Mouse (Mus musculus) urinary bladder, adult 18-20 months (tissue): ENCODE results near the gene Fbxl17.

Experiments used
- DNase-seq, 2 experiments: peaks; one replicate each; pipeline ENCODE4 v3.0.0; 2022; ENCODE audit warnings: low spot score in 2 of 2, mixed read lengths in 2 of 2

Fbxl17 gene

DNA sequence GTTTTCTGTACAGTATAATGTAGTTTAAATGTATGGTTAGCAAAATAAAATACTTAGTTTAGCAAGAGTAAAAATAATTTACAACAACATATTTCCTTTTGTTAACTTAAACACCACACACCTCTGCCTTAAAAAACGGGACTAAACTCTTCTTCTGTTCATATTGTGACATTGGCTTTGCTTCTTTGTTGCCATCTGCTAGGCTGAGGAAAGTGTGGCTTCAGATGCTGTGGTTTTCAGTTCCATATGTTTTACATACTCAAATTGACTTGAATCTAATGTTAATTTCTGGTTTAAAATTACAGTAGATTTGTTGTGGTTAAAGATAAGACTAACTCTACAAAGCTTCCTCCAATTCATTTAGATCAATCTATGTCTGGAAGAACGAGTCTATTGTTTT is 218.8 kb downstream of the Fbxl17 start:
- no peak for DNase-seq

DNA sequence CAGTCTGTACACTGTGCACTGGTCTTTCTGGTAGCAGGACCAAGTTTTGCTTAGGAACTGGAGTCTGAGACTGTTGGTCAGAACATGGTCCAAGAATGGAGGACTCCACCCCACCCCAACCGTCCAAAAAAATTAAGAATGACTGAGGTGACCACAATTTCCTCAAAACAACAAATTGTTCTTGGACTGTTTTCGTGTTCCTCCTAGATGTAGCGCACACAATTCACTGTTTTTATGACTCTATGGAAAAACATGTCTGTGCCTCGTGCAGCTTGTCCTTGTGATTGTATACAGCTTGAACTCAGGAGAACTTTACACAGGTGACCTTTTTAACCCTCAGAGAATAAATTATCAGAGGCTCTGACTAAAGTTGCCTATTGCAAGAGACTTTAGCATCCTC is 220.7 kb downstream of the Fbxl17 start:
- no peak for DNase-seq

DNA sequence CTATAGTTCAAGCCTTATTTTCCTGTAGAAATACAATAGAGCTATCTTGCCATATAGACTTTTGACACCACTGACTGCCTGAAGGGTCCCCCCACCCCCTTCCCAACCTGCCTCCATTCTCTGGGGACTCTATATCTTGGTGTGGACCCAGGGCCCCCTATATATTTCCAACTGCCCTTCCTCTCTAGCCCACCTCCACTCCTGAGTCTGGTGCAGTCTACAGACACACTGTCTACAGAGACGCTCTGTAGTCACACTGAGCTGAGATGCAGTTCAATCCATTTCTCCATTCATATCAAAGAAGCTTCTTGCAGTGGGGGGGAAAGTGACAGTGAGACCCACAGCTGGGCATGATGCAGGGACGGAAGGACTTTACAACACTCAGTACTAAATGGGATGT is 226.5 kb downstream of the Fbxl17 start:
- DNase-seq: no peak

DNA sequence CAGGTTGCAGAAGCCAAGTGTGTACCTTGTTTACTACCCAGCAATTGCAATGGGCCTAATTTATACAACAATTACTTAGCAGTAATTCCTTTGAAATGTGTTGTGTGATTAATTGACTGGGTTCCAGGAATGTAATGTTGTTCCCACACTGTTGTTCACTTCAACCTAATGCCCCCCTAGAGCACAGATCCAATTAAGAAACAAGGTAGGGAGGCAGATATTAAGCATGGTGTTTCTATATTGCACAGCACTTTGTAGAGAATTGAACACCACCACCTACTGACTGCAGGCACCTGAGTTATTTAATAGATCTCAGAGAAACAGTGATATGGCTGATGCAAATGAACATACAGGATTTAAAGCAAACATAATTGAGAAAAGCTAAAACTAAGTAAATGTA is 226.9 kb downstream of the Fbxl17 start:
- DNase-seq: no peak

DNA sequence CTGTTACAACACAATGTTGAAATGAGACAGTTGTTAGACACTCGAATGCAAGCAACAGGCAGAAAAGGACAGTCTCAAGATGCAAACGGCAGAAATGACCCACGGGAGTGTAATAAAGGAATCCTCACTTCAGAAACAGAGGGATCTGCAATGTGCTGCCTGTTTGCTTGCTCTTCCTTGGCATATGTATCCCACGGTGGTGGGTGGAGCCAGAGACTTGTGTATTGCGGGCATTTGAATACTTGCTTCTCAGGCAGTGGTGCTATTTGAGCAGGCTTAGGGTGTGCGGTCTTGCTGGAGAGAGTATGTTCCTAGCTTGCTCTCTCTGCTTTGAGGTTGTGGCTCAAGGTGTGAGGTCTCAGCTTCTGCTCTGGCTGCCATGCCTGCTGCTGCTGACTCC is 228.8 kb downstream of the Fbxl17 start:
- DNase-seq: no peak

DNA sequence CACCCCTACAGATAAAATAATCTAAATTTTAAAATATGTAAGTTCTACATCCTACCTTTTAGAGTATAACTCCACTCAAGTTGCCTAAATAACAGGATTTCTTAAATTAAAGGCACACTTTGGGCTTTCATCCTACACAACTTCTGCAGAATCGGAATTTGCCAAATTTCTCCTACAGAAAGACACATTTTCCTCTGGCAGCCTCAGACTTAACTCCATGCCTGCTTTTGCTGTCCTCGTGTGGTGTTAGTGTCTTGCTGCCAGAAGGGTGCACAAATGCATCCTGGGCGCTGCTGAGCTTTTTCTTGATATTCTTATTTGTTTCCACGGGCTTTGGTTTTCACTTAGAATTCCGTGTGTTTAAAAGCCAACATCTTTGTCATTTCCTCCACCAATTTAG is 229.3 kb downstream of the Fbxl17 start:
- DNase-seq: no peak

DNA sequence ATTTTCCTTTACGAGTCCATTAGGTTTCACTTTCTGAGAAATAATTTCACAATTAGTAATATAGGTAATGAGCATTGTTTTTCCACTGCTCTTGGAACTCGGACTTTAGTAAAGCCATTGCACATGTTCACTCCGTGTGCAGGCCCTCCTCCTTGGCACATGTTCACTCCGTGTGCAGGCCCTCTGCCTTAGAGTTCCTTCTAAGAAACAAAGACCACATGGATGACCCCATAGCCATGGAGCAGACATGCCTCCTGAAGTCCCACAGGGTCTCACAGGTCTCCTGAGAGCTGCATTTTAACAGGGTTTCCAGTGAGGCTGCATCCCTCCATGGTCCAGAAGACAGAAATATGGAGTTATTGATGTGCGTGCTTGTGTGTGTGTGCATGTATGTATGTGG is 237.1 kb downstream of the Fbxl17 start:
- no peak for DNase-seq

DNA sequence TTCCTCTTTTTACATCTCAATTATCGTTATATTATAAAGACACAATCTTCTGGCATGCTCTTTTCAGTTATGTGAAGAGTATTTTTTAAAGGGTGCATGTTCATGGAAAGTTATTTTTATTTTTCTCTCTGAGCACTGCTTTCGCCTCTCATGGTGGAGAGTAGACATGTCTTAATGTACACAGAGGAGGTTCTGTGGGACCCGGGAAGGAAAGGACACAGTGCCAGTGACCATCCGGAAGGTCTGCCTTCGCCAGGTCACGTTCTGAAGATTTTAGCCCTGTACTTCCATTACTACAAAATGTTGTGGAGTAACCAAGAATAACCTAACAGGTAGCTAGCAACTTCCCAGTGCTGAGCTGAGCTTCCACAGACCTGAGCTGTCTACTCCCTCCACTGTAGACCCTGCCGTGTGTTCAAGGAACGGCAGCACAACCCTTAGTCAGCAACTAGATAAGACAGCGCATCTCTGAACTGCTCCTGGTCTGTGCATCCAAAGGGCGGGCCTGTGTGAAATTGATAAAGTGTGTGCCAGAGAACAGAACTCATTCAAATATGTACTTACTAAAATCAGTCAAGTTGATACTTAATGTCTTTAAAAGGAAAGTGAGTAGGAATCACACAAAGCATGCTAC is 238.2 kb downstream of the Fbxl17 start:
- no peak for DNase-seq

DNA sequence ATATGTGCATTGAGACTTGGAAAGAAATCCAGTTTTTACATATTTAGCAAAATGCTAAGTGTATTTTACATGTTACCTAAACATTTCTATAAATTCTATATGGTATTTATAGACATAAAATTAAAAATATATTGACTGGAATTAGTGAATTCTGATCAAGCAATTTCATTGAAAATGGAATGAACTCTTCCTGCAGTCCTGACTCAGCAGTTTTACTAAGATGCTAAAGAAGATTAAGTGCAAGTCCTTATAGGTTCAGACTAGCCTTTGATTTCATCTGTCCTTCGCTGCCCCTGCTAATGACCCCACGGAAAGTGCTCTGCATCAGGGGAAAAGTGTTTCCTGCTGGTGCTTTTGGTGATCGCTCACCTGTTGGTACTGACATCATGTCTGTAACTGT is 240.7 kb downstream of the Fbxl17 start:
- no peak for DNase-seq

DNA sequence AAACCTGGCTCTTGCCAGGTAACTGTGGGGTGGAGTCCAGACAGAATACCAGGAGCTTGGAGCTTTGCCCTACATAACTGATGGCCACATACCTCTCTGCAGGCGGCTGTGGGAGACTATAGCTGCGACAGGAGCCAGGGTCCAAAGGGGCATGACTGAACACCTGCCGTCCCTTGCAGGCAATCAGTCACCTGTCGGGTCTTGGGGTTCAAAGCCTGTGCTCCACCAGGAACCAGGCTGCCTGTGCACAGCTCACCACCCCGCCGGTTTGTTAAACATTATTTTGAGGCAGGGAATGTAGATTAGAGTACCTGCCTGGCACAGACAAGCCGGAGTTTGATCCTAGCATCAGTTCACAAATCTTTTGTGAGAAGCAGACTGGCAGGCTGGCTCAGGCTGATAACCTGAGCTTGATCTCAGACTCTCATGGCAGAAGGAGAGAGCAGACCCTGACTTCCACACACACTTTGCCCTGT is 253.6 kb downstream of the Fbxl17 start:
- no peak for DNase-seq

DNA sequence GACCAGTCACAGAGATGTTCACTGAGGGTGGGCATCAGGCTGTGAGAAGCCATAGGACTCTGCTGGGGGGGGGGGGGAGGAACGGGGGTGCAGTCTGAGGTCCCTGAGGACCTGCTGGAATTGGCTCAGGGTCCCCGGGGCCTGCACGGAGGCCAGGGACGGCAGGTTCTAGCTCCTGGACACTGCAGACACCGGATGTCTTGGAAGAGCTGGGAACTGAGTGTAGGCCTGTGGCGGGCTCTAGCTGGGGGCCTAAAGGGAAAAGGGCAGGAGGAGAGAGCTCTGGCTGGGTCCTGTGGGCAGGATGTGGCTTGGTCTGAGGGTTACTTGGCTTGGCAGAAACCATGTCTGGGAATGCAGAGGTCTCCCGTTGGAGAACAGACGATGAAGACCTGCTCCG is 254.3 kb downstream of the Fbxl17 start:
- DNase-seq: no peak

DNA sequence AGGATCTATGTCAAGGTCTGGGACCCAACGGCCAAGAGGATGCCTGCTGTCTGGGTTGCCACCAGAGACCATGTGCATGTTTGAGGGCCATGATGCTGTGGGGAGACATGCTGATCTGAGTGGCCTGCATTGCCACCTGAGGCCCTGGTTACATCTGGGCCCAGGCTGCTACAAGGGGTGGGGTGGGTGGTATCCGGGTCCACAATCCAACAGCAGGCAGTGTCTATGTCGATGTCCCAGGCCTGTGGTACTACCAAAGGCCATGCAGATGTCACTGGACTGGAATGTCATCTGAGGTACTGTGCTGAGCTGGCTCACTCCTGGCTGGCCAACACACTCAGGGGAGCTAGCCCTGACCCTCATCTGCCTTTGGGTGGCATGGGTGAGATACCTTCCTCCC is 257.1 kb downstream of the Fbxl17 start:
- no peak for DNase-seq

DNA sequence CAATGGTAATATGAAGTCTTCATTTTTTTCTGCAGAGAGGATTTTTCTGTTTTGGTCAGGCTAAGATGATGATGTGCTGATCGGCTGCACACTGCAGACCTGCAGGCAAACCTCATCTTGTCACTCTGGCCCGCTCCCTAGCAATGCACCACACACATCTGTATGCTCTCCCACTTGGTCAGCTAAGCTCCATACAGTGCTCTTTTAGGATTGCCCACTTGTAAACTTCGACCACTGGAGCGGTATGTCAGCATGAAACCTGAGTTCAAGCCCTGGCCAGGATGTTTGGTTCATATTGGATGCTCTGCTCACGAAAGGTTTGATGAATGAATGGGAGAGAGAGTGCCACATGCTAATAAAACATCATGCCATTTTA is 259.1 kb downstream of the Fbxl17 start:
- DNase-seq: no peak

DNA sequence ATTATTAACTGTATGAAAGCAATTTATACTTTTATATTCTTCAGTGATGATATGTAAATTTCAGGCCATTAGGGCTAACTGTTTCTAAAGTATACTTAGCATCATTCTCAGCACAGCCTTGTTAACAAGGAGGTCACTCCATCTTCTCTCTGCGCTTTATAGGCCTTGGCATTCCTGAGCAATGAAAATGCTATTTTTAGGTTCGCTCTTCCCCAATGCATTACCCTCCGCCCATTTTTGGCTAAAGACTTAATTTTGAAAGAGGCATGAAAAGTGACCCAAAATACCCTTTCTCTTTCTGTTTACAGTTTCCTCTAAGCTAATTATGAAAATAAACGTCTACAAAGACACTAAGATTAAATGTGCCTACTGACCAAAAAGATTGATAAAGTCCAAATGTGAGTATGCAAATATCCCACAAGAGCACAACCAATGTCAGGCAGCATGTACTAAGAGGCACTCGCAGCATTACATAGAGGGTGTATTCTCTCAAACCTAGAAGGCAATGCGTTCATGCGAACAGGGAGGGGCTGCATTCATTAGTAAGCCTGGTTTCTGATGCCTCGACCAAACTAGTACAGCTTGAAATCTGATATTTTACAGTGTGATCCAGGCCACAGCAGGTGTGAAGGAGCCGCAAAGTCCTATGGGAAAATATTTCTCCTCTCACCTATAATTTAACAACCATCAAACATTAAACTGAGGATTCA is 259.6 kb downstream of the Fbxl17 start:
- no peak for DNase-seq

DNA sequence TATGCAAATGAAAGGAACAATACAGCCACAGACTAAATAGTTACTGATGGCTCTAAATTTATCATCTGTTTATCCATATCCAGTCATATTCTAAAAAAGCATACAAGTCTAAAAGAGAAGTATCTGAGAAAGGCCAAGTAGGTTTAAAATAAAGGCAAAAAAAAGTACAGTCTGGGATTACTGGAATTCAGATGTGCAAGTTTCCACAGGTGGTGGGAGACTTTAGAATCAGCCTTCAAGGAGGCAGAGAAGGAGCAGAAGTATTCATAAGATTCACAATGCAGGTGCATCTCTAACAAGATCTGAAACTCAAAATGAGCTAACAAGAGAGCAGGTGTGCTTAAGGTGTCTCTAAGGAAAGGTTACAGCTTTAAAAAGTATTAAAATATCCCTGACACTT is 263.0 kb downstream of the Fbxl17 start:
- DNase-seq: no peak

DNA sequence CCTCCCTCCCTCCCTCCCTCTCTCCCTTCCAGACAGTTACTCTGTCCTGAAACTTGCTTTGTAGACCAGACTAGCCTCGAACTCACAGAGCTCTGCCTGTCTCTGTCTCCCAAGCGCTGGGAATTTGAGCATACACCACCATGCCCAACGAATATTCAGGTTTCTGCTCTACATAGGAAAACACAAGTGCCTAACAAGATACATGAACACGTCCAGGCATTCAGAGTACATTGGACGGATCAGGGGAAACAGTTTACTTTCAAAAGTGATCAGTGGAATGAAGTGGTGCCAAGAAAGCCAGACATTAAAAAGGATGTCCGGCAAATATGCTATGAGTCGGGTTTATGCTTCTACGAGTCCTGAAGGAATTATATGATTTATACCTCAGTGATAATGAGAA is 263.6 kb downstream of the Fbxl17 start:
- no peak for DNase-seq

DNA sequence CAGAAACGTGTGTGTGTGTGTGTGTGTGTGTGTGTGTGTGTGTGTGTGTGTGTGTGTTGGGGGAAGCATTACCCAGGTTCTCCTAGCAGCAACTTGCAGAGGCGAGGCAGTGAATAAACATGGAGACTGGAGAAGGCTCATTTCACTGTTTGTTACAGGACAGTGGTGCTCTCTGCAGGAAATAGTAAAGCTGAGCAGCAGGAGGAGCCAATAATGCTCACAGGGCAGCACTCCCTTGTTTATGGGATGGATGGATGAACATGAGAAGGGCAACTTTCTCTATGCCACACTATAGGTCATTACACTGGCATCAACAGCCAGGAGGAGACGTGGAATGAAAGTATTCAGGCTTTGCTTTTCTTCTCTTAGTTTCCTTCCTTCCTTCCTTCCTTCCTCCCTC is 264.0 kb downstream of the Fbxl17 start:
- no peak for DNase-seq

DNA sequence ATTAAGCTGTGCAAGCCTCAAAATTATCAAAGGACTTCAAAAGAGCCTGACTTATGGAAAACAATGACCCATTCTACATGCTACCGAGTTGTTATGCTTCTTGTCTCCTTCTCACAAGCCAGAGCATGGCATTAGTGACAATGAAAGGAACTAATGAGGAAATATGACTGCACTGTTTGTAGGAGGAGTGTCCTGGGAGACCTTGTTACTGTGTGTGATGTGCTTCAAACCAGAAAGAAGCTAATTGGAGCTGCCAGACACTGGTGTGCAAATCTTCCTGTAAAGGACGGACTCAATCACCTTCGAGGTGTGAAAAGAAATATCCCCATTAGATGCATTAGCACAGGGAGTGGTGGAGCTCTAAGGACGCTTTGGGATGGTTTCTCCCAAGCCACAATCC is 270.7 kb downstream of the Fbxl17 start:
- DNase-seq: no peak

DNA sequence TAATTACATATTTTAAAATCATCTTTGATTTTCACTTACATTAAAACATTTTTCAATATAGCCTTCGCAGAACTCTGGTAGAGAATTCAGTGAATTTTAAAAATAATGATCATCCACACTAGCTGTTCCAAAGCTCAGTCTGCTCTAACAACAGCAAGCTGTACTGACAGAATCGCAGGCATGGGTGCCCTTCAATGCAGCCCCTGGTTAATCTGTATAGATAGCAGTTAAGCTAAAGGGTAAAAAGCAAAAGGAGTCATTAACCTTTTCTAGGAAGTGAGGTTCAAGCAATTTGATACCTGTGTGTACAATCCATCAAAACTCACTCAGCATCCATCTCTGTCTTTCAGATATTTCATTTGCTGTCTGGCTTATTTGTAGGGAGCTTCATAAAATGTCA is 273.4 kb downstream of the Fbxl17 start:
- DNase-seq: no peak

DNA sequence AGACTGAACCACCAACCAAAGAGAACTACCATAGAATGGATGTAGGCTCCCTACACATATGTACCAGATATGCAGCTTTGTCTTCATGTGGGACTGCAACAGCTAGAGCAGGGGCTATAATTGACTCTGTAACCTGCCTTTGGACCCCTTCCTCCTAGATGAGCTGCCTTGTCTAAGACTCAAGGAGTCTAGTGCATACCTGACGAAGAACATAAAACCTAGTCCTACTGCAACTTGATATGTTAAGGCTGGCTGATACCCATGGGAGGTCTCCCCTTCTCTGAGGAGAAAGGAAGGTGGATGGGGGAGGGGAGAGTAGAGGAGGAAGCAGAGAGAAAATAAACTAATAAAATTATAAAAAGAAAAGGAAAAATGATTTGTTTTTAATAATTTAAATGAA is 273.9 kb downstream of the Fbxl17 start:
- no peak for DNase-seq

DNA sequence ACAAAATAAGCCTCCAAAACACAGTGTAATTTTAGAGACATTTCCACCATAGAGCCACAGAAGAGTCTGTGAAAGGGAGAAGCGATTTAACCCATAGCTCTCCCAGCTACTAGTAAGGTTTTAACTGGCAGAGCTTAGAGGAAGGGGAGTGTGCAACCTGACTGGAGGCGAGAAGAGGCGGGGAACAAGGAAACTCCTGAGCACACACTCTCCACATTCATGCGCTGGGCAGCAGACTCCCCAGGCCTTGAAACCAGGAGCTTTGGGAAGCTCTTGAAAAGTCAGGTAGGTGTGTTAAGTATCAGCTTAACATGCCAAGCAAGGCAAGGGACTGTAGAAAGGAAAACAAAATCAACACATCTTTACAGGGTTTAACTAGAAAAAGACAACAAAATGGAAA is 276.1 kb downstream of the Fbxl17 start:
- DNase-seq: no peak

DNA sequence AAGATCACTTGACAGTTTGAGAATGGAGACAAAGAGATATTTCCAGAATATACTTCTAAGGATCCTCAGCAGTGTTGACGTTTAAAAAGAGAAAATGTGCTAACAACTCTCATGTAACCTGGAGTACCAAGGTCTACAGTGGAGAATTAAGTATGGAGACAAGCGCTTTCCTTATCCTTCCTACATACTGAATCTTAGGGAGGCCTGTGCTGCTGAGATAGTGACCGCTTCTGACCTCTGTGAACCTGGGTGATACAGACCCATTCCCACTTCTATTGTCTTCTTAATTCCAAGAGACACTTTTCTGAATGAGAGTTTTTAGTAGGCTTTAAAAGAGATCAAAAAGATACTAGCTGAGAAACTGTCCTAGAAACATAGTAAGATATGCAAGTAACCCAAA is 278.2 kb downstream of the Fbxl17 start:
- no peak for DNase-seq

DNA sequence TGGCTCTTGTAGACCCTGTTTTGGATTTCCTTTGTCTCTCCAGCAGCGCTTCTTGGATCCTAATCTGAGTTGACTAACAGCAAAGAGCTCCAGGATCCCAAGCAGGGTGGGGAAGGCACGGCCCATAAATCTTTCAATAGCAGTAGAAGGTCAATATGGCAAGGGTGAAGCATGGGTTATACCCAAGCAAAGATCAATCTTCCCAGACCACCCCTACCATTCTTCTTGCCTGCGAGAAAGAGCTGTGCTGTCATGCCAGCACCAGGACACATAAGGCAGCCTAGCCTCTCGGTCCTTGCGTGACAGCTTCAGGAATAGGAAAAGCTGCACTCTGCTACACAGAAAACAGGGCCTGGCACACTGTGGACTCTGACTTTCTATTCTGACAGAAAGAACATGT is 279.0 kb downstream of the Fbxl17 start:
- no peak for DNase-seq

DNA sequence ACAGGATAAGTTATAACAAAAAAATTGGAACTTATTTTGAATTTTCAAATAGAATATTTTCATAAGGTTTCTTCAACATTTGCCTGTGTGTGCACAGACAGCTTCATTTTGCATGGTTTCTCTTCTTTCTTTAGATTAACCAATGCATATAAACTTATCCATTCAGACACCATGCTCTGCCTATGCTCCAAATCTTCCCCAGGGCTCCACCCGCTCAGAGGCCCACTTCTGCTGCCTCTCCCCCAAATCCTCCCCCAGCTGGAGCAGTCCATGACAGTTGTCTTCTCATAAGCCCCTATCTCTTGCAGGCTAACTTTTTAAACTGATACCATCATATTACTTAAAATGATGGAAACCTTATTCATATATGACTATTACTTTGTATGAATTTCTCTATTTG is 282.8 kb downstream of the Fbxl17 start:
- no peak for DNase-seq
